Mouse (Mus musculus) cerebellum, postnatal 4 days (tissue): ENCODE results near the gene Vmn1r50.
"Not testable (repeated sequence)": the region's sequence is repeated elsewhere in the genome, so short reads cannot be mapped to it uniquely, and the experiment has no call there.

ENCODE experiments used
- DNase-seq, 2 experiments: peaks; one replicate each; pipeline ENCODE4 v3.0.0; 2022; ENCODE audit warnings: low spot score in 2 of 2, mixed read lengths in 1 of 2

Gene Vmn1r50

DNA sequence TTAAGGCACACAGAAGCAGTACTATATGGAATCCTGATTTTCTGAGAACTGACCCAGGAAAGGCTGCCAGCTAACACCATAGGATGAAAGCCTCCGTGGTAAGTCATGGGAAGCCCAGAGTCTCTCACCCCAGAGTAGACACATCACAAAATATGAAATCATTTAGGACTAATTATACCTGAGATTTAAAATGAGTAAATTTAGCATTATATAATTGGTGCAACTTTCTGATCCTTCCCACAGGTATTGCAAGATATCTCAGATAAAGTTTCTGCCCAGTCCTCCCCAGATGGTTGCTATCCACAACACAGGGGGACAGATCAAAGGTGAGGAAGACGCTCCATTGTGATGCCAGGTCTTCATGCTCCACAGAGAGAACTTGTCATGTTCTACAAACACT, at the start of gene Vmn1r50:
Gene Vmn1r50, plus strand, starts transcription at position 301 of the 400 bp plus-strand sequence.
- DNase-seq = no peak

DNA sequence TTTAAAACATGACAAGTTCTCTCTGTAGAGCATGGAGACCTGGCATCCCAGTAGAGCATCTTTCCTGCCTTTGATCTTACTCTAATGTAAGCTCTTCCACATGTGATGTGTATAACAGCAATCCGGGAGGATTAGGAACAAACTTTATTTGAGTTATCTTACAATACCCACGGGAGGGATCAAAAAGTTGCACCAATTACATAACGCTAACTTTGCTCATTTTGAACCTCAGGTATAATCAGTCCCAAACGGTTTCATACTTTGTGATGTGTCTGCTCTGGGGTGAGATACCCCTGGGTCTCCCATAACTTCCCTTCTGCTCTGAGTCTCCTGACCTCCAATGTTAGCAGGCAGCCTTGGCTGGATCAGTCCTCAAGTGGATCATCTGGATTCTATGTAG, 22.8 kb upstream of the Vmn1r50 start, which contains the start of gene Vmn1r49:
Gene Vmn1r49, minus strand, starts transcription at position 101 of the 400 bp plus-strand sequence.
- DNase-seq = no peak

DNA sequence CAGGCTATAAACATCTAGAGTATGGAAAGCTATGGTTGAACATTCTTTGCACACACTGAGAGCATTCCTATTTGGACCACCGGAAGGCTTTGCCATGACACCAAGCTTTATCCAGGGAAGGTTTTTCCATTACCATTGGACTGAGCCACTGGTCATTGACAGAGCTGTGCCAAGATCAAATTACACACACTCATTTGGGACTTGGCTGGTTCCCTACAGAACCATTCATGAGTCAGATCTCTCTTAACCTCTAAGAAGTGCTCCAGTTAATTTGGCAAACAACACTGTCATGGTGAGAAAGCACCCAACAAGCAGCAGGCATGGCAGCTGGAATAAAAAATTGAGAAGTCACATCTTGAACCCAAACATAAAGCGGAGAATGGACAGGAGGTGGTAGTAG, 664 bp upstream of the Vmn1r50 start:
- no peak for DNase-seq

DNA sequence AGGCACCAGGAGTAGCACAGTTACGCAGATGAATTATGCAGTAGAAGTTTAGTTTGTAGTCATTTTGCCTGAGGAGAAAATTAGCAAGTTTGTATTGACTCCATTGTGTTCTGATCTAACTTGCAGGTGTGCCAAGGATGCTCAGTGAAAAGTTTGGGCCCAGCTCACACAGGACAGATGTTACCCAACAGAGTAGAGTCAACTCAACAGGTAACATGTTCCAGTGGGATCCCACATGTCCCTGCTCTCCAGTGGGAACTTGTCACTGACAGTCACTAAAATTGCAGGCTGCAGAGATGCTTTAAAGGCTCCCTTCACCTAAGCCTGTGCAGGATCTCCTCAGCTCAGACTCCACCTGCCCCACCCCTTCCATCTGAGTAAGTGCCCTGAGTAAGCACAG, 21.1 kb downstream of the Vmn1r50 start, which contains the start of gene Vmn1r51:
Gene Vmn1r51, plus strand, starts transcription at position 301 of the 400 bp plus-strand sequence.
- DNase-seq = not testable (repeated sequence)
